Mouse (Mus musculus): Measurements from ENCODE around the gene Sema3a. TPM values are rescaled to one million over a fixed set of nuclear protein-coding genes. Genes with fewer than 3 reads are reported as not detected.
A peak's percentile ranks its signal among the peaks of the same experiment; 100 is the strongest.
"Not testable (repeated sequence)": the region's sequence is repeated elsewhere in the genome, so short reads cannot be mapped to it uniquely, and the experiment has no call there.

Gene Sema3a
- total RNA-seq, 4 experiments from 2014 or later, result 0.70 to 1.8 (median 1.1) TPM

GRCm38 (mm10) chr5:13416960-13417710 lies 291.9 kb downstream of the Sema3a start:
- no peak for DNase-seq (ENCODE audit: low spot score in 2 of 2)

DNA sequence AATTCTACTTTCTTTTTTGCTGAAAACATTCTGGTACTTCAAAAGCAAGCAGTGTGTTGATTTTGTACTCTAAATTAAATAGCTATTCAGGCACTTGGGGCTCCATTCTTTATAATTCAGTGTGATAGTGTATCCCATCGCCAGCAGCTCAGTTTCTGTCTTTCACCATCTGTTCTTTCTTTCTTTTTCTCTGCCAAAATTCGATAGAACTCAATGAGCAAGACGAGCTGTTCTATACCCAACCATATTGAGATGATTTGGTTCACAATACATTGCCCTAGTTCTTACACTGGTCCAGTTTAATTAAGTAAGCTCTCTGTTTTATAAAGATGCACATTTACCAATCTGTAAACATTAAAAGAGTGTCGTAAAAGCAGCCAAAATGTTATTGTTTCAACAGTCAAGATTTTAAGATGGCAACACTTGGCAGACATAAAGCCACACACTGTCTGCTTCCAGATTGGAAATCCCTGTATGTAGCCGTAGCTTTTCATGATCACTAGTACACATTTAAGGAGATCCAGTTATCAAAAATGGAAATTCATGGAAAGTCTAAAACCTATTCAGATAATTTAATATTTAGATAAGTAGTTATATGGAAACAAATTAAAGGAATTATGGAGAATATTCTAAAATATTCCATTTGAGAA lies 296.2 kb downstream of the Sema3a start:
- no peak for DNase-seq (ENCODE audit: low spot score in 2 of 2)

- DNase-seq (ENCODE audit: low spot score in 2 of 2), result no peak
Measured at GRCm38 (mm10) chr5:13428702-13429101, 303.5 kb downstream of the Sema3a start.

DNA sequence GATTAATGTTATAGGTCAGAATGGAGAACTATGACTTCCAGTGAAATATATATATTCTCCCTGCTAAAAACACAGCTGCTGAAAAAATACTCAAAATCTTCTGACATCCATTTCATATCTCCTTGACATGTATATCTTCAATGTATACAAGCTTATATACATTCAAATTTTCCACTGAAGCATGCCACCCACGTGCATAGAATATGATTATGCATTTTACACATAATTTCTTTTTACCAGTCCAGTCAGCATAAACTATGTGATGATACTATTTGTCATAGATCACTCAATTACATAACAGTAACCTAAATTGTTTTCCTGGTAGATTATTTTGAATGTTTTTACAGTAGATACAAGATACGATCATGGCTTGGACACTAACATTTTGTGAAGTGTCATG lies 306.6 kb downstream of the Sema3a start:
- DNase-seq (ENCODE audit: low spot score in 2 of 2), result no peak

GRCm38 (mm10) chr5:13432574-13432973 lies 307.4 kb downstream of the Sema3a start:
- DNase-seq (ENCODE audit: low spot score in 2 of 2), result no peak

DNA sequence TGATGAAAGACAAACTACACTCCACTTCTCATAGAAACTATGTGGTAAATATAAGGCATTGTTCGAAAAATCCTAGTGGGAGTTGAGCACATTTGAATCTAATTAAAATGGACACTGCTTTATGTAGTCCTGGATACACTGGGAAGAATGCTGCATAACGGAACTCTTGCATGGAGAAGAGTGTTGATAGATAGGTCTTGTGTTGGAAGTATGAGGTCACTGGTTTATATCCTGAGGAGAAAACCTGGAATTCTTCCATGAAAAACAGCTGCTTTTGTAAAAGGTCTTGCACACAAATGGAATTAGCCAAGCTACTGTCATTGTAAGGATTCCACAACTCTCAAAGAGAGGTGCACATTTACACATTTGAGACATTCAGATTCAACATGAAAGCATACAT lies 308.1 kb downstream of the Sema3a start:
- DNase-seq (ENCODE audit: low spot score in 2 of 2), result no peak

GRCm38 (mm10) chr5:13441112-13441511 lies 315.9 kb downstream of the Sema3a start:
- DNase-seq (ENCODE audit: low spot score in 2 of 2), result no peak

DNA sequence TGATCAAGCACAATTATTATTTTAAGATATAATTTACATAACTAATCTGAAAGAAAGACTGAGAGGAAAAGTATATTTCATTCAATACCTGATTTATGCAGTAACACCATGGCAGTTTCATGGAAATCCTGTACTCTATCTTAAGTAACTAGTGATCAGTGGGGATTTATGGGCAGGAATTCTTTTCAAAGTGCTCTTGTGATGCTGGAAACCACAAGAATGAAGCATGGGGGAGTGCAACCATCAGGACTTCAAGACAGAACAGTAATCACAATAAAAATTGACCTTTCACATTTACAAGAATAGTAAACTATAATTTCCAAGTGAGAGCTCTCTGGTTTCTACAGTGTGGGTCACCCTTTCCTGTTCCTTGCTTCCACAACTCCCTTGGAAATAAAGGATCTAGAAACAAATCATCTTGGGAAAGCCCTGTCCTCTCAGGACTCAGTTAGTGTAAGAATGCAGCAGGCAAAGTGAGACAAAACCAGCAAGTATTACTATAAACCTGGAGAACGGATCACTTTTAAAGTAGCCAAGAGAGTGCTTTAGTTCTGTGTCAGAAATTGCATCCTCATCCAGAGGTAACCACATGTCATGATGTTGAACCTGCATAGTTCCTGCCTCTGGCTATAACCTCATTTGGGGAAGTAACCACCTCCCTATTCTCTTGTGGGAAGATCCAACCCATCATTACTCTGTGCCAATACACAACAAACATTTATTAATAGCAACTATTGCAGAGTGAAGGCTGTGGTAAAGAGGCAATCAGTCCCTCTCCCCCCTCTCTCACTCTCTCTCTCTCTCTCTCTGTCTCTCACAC lies 335.2 kb downstream of the Sema3a start:
- DNase-seq (ENCODE audit: low spot score in 2 of 2), result no peak

- no peak for DNase-seq (ENCODE audit: low spot score in 2 of 2)
Measured at GRCm38 (mm10) chr5:13468856-13469255, 343.6 kb downstream of the Sema3a start.

DNA sequence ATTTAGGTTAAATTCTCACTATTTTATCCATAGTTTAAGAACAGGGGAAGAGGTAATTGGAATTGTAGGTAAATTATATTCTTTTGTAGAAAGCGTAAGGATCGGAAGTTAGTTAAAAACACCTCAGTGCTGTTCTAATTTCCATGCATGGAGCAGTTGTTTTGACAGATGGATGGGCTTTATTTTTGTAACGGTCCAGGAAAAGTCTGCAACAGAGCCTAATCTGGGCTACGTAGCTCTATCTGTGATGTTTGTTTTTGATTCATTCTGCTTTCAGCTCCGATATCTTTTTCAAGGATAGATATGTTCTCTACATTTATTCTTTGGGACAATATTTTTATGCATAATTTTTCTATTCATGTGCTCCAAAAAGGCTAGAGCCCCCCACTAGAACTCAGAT lies 344.2 kb downstream of the Sema3a start:
- DNase-seq (ENCODE audit: low spot score in 2 of 2), result no peak

DNA sequence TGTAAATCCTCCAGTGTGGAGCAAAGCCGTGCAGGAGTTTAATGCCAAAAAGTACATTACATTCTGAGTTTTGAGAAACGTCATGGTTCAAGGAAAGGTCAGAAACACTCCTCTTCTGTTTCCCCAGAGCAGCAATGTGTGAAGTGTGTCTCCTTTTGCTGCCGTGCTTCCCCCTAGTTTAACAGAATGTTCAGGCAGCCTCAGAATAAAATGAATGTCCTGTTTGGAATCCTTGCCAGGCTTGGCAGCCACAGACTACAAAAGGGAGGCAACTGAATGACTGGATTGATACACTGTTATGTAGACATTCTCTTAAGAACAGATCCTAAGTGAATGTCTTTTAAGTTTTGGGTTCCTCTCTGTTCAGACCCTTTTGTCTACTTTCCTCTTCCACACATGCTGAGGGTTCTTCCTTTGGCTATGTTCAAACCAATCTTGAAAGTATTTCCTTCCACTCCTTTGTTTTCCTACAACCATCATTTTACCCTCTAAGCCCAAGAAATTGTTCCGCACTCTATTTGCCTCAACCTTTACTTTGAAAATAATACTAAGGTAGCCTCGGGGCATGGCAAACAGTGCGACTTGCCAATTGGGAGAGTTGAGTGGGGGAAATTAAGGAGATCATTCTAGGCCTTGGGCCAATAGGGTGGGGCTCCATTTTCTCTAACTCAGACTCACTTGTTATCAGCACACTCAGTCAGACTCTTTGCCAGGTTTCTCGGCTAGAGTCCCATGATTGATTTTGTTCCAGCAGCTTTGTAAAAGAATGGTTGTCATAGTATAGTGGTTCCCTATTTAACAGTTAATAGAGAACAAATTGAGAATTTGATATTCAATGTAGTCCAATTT lies 345.1 kb downstream of the Sema3a start:
- peak; percentile 5 to 6 for DNase-seq (ENCODE audit: low spot score in 2 of 2)

DNA sequence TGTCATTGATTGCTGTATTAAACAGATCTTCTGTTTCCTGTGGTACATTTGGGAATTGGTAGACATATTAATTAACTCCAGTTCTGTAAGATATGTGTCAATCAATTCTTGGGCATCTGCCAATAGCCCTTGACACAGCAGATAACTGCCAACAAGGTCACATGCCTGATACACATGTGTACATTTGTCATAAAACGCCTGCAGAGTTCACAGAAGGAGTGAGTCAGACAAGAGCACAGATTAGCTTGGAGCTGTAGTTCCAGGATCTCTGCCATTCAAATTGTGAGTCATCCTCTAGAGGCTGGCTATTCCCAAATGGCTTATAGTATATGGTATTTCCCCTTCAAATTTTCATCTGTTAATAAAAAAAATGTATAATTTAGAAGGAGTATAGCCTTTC lies 352.4 kb downstream of the Sema3a start:
- DNase-seq (ENCODE audit: low spot score in 2 of 2), result no peak

GRCm38 (mm10) chr5:13488671-13489070 lies 363.5 kb downstream of the Sema3a start:
- DNase-seq (ENCODE audit: low spot score in 2 of 2), result no peak

DNA sequence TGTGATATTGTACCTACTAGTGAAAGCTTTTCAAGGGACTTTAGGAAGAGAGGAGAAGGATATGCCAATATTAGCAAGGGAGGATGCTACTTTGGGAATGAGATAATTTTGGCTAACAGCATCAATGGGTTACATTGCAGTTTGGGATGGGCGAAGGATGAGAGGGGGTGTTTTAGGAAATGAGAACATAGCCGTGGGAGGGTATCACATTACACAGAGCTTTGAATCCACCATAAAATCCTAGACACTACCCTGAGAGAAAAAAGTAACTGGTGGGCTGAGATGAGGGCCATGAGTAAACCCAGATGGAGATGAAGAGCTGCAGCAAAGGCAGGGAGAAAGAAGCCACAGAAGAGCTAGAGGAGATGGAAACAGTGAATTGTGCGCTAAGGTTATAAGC lies 370.8 kb downstream of the Sema3a start:
- DNase-seq (ENCODE audit: low spot score in 2 of 2), result not testable (repeated sequence)

DNA sequence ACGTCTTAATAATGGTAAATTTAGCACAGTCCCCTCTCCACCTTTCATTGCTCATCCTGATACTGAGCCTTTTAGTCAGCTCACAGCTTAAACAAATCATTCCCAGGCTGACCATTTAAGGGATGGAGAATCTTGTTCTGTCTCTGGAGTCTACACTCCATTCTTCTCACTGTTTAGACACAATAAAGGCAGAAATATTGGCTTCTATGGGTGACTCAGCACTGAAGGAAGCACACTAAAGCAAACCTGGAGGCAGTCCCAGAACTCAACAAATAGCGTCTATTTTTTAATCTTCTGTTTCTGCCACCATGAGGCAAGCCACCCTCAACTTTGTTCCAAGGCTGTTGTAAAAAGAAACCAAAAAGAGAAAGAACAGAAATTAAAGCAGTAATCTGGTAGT lies 374.6 kb downstream of the Sema3a start:
- no peak for DNase-seq (ENCODE audit: low spot score in 2 of 2)

GRCm38 (mm10) chr5:13505839-13506499 lies 380.8 kb downstream of the Sema3a start:
- no peak for DNase-seq (ENCODE audit: low spot score in 2 of 2)

GRCm38 (mm10) chr5:13509163-13509562 lies 383.9 kb downstream of the Sema3a start:
- DNase-seq (ENCODE audit: low spot score in 2 of 2), result no peak

DNA sequence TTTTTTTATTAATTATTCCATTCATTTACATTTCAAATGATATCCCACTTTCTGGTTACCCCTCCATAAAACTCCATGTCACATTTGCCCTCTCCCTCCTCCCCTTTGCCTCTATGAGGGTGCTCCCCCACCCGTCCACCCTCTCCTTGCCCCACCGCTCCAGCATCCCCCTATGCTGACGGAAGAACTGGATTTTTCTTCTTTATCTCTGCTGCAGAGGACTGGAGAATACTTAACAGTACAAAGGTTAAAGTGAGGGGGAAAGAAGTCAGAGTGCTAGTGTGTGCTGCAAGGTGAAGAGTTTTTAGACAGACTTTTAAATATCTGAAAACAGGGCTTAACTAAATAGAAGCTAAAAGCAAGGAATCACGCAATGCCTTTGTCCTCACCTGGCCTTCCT lies 391.8 kb downstream of the Sema3a start:
- no peak for DNase-seq (ENCODE audit: low spot score in 2 of 2)

DNA sequence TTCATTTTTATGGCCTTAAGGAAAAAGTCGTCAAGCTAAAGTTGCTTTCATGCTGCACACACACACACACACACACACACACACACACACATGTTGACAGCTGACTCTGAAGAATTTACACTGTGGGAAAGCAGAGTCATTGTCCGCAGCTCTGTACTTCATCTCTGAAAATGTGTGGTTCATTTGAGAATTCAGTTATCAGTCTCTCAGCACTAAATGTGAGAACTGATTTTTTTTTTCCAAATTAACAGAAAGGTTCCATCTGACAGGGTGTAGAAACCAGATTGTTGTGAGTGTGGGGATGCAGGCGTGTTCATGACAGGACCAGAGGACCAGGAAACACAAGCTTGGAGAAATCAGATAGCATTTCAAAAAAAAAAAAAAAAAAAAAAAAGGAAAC lies 400.4 kb downstream of the Sema3a start:
- DNase-seq (ENCODE audit: low spot score in 2 of 2), result no peak

- no peak for DNase-seq (ENCODE audit: low spot score in 2 of 2)
Measured at GRCm38 (mm10) chr5:13527037-13527464, 401.8 kb downstream of the Sema3a start.

GRCm38 (mm10) chr5:13529226-13529625 lies 404.0 kb downstream of the Sema3a start:
- DNase-seq (ENCODE audit: low spot score in 2 of 2), result no peak

Measured in gastrocnemius, adult 8-10 months (tissue).